Mouse (Mus musculus): ENCODE data around the gene Hivep3.

Gene Hivep3

GRCm38 (mm10) chr4:119761459-119762121, 28.0 kb downstream of the Hivep3 start:
- DNase-seq (ENCODE audit: low spot score) = no peak

GRCm38 (mm10) chr4:119762171-119762570, 28.6 kb downstream of the Hivep3 start:
- DNase-seq (ENCODE audit: low spot score) = no peak

- no peak for DNase-seq (ENCODE audit: low spot score)
These were observed 34.5 kb downstream of the Hivep3 start for GRCm38 (mm10) chr4:119768046-119768445.

GRCm38 (mm10) chr4:119775913-119776312, 42.3 kb downstream of the Hivep3 start:
- DNase-seq (ENCODE audit: low spot score) = no peak

- DNase-seq (ENCODE audit: low spot score) = no peak
These were observed 43.6 kb downstream of the Hivep3 start for GRCm38 (mm10) chr4:119777146-119777545.

GRCm38 (mm10) chr4:119779561-119780400, 46.2 kb downstream of the Hivep3 start:
- DNase-seq (ENCODE audit: low spot score) = no peak

GRCm38 (mm10) chr4:119780881-119781280, 47.3 kb downstream of the Hivep3 start:
- no peak for DNase-seq (ENCODE audit: low spot score)

GRCm38 (mm10) chr4:119784959-119785358, 51.4 kb downstream of the Hivep3 start:
- no peak for DNase-seq (ENCODE audit: low spot score)

GRCm38 (mm10) chr4:119786307-119786706, 52.7 kb downstream of the Hivep3 start:
- DNase-seq (ENCODE audit: low spot score) = no peak

GRCm38 (mm10) chr4:119786721-119787120, 53.1 kb downstream of the Hivep3 start:
- no peak for DNase-seq (ENCODE audit: low spot score)

GRCm38 (mm10) chr4:119788746-119789145, 55.2 kb downstream of the Hivep3 start:
- no peak for DNase-seq (ENCODE audit: low spot score)

GRCm38 (mm10) chr4:119789495-119790148, 56.0 kb downstream of the Hivep3 start:
- no peak for DNase-seq (ENCODE audit: low spot score)

- DNase-seq (ENCODE audit: low spot score) = no peak
These were observed 65.3 kb downstream of the Hivep3 start for GRCm38 (mm10) chr4:119798891-119799290.

GRCm38 (mm10) chr4:119806556-119806955, 73.0 kb downstream of the Hivep3 start:
- no peak for DNase-seq (ENCODE audit: low spot score)

- DNase-seq (ENCODE audit: low spot score) = no peak
These were observed 73.8 kb downstream of the Hivep3 start for GRCm38 (mm10) chr4:119807359-119807758.

GRCm38 (mm10) chr4:119809245-119809644, 75.7 kb downstream of the Hivep3 start:
- no peak for DNase-seq (ENCODE audit: low spot score)

GRCm38 (mm10) chr4:119812775-119813174, 79.2 kb downstream of the Hivep3 start:
- no peak for DNase-seq (ENCODE audit: low spot score)

GRCm38 (mm10) chr4:119813500-119814184, 80.1 kb downstream of the Hivep3 start:
- no peak for DNase-seq (ENCODE audit: low spot score)

- DNase-seq (ENCODE audit: low spot score) = no peak
These were observed 80.9 kb downstream of the Hivep3 start for GRCm38 (mm10) chr4:119814185-119815132.

GRCm38 (mm10) chr4:119815133-119815792, 81.7 kb downstream of the Hivep3 start:
- no peak for DNase-seq (ENCODE audit: low spot score)

GRCm38 (mm10) chr4:119815793-119816161, 82.2 kb downstream of the Hivep3 start:
- no peak for DNase-seq (ENCODE audit: low spot score)
